Mouse (Mus musculus): ENCODE results near the gene Atg5.

DNA sequence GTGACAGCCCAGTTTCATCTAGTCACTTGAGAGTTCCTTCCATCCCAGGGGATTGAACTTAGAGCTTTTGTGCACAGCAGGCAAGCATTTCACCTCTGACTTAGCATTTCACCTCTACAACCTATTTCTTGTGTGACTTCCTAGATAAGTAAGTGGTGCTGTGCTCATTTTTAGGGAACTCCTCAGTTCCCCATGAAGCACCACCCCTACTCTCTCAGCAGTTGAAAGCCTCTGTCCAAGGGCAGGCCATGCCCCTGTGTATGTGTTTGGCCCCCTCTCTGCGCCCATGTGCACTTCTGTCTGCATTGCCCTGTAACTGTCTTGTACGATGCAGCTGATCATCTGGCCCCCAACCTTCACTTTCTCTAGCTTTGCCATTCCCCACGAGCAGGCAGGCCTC lies 132.0 kb downstream of the Atg5 start:
- TF ChIP-seq CTCF (IDR thresholded peaks at IDR 0.05; ENCODE audit: control insufficient read depth, insufficient read depth, insufficient replicate concordance, low read depth, low read length) = no peak
- no peak for TF ChIP-seq POLR2A (IDR thresholded peaks at IDR 0.05; ENCODE audit: control insufficient read depth, low read depth, low read length)

All from testis, adult 2 months (tissue).